Mouse (Mus musculus) bone marrow, adult 2 months (tissue): ENCODE data around the gene Prkcb. TPM values are rescaled to one million over a fixed set of nuclear protein-coding genes. Genes with fewer than 3 reads are reported as not detected.

ENCODE experiments used
- H3K27ac ChIP-seq: fragments of 200-500 bp; 2 replicates; pipeline ENCODE4 v1.5.1; 2012; ENCODE audit warnings: low read depth, mild to moderate bottlenecking, control low read depth, inconsistent platforms, low read length; ENCODE audit not compliant: control insufficient read depth, poor library complexity, insufficient read depth
- H3K4me1 ChIP-seq: fragments of 200-500 bp; 2 replicates; pipeline ENCODE4 v1.6.1; 2011; ENCODE audit warnings: low read length; ENCODE audit not compliant: control insufficient read depth, insufficient read depth
- H3K4me3 ChIP-seq: fragments of 200-500 bp; replicated peaks from 2 replicates; pipeline ENCODE3; 2011; ENCODE audit warnings: mild to moderate bottlenecking, low read depth, low read length, control low read depth; ENCODE audit not compliant: control insufficient read depth
- CTCF ChIP-seq: fragments of 200-500 bp; IDR thresholded peaks from 2 replicates; pipeline ENCODE4 v1.5.1; 2011; ENCODE audit warnings: low read length, control low read depth; ENCODE audit not compliant: control insufficient read depth, insufficient read depth
- POLR2A ChIP-seq: fragments of 200-500 bp; IDR thresholded peaks from 2 replicates; pipeline ENCODE4 v1.6.1; 2011; ENCODE audit warnings: low read depth, mild to moderate bottlenecking, control low read depth, low read length, borderline replicate concordance; ENCODE audit not compliant: control insufficient read depth
- WGBS: fragments of 180-500 bp; shearing (Covaris S2); methylation state at CpG from one replicate; pipeline ENCODE4 v1.1.7; 2018; 5-methylcytosine and 5-hydroxymethylcytosine counted together
- polyA plus RNA-seq: library from polyadenylated mRNA; stranded (reverse); fragments of >200 nt; gene quantifications from 2 replicates; pipeline ENCODE4 v1.2.4, GENCODE M21; 2011; ENCODE audit warnings: low replicate concordance; ENCODE audit not compliant: missing spikeins, insufficient read depth, insufficient read length

Prkcb gene
- polyA plus RNA-seq, 1 experiment, result 115 TPM

GRCm38 (mm10) chr7:122584421-122585151 is 296.0 kb downstream of the Prkcb start:
- no peaks in the 10 kb centered on the region for H3K4me1 ChIP-seq
- H3K4me3 ChIP-seq, result no peak overlapping the region
- 74% methylated on average over 14 of the region's 14 CpGs for WGBS
- TF ChIP-seq POLR2A (no peak), CTCF (no peak)
- H3K27ac ChIP-seq, result no peak overlapping the region

- TF ChIP-seq POLR2A (no peak), CTCF (no peak)
- Histone ChIP-seq H3K4me3 (no peak overlapping the region), H3K4me1 (no peaks in the 10 kb centered on the region), H3K27ac (no peak overlapping the region)
- WGBS, result 83% methylated on average over 10 of the region's 10 CpGs
These were observed 307.3 kb downstream of the Prkcb start for GRCm38 (mm10) chr7:122595897-122596296.

GRCm38 (mm10) chr7:122596596-122597170 is 308.1 kb downstream of the Prkcb start:
- Histone ChIP-seq H3K4me3 (no peak overlapping the region), H3K27ac (no peak overlapping the region), H3K4me1 (no peaks in the 10 kb centered on the region)
- WGBS, result 83% methylated on average over 9 of the region's 9 CpGs
- TF ChIP-seq POLR2A, result no peak
- no peak for TF ChIP-seq CTCF

GRCm38 (mm10) chr7:122597313-122597712 is 308.8 kb downstream of the Prkcb start:
- Histone ChIP-seq H3K4me3 (no peak overlapping the region), H3K27ac (no peak overlapping the region), H3K4me1 (no peaks in the 10 kb centered on the region)
- WGBS, result 83% methylated on average over 7 of the region's 7 CpGs
- TF ChIP-seq CTCF (no peak), POLR2A (no peak)

GRCm38 (mm10) chr7:122600856-122601255 is 312.3 kb downstream of the Prkcb start:
- Histone ChIP-seq H3K4me3 (no peak overlapping the region), H3K27ac (no peak overlapping the region), H3K4me1 (no peaks in the 10 kb centered on the region)
- WGBS, result 75% methylated on average over 7 of the region's 7 CpGs
- TF ChIP-seq POLR2A, result no peak
- TF ChIP-seq CTCF, result no peak

- TF ChIP-seq POLR2A (no peak), CTCF (no peak)
These were observed 316.5 kb downstream of the Prkcb start for GRCm38 (mm10) chr7:122605066-122605465.

GRCm38 (mm10) chr7:122609420-122609819 is 320.9 kb downstream of the Prkcb start:
- 73% methylated on average over 4 of the region's 4 CpGs for WGBS
- Histone ChIP-seq H3K4me3 (no peak overlapping the region), H3K27ac (no peak overlapping the region), H3K4me1 (no peaks in the 10 kb centered on the region)
- TF ChIP-seq CTCF (no peak), POLR2A (no peak)

More at GRCm38 (mm10) chr7:122605066-122605465, 316.5 kb downstream of the Prkcb start:
- Histone ChIP-seq H3K4me1 (no peaks in the 10 kb centered on the region), H3K4me3 (no peak overlapping the region), H3K27ac (no peak overlapping the region)
- WGBS, result 63% methylated on average over 5 of the region's 5 CpGs

GRCm38 (mm10) chr7:122610161-122610560 is 321.6 kb downstream of the Prkcb start:
- TF ChIP-seq CTCF, result no peak
- TF ChIP-seq POLR2A, result no peak
- Histone ChIP-seq H3K4me3 (no peak overlapping the region), H3K27ac (no peak overlapping the region), H3K4me1 (no peaks in the 10 kb centered on the region)
- 62% methylated on average over 7 of the region's 7 CpGs for WGBS

GRCm38 (mm10) chr7:122613876-122614275 is 325.3 kb downstream of the Prkcb start:
- no peak overlapping the region for H3K4me3 ChIP-seq
- 77% methylated on average over 4 of the region's 4 CpGs for WGBS
- TF ChIP-seq POLR2A, result no peak
- no peak for TF ChIP-seq CTCF
- no peak overlapping the region for H3K27ac ChIP-seq
- no peaks in the 10 kb centered on the region for H3K4me1 ChIP-seq
